Mouse (Mus musculus): ENCODE results near the gene Relb.

DNA sequence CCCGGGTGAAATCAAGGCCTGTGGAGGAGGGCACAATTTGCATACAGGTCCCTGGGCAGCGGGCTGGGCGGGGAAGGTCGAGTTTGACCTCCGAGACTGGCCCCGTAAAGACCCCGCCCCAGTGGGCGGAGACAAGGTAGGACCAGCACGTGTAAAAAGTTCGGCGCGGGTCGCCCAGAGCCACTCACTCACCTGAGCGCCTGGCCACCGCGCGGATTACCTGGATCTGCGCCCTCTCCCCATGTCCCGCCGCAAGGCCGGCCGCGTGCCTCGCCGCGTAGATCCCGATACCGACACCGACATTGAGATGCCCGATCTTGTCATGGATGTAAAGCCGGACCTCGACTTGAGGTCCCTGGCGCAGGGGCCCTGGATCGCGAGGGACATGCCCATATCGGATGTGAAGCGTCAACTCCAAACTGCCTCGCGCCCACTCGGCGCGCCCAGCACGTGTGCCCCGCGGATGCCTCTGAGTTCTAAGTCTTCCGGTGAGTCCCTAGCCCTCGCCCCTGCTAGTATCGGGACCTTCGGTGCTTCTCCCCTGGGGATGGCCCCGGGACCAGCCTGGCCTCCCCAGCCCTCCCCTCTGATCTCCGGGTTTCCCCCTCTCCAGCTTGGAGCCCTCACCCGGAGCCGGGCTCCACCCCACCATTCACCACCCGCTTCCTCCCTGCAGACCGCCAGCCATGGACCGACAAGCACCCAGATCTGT, 51.9 kb downstream of the Relb start, which contains the start of the genes Zfp296 and Gemin7:
- no peak for TF ChIP-seq CTCF (IDR thresholded peaks at IDR 0.05; ENCODE audit: borderline replicate concordance, extremely low read depth, insufficient read depth, insufficient read length)
- no peak for TF ChIP-seq POLR2A (IDR thresholded peaks at IDR 0.05; ENCODE audit: borderline replicate concordance, extremely low read depth, insufficient read depth, insufficient read length, poor library complexity, severe bottlenecking)

Measured in brain, embryonic 14.5 days (tissue).